Mouse (Mus musculus): ENCODE data around the gene Ghrh. TPM values are rescaled to one million over a fixed set of nuclear protein-coding genes. Genes with fewer than 3 reads are reported as not detected.

Ghrh gene
- total and polyA plus RNA-seq, 2 experiments from 2014 or later, result 1.0 TPM; not detected in 1

GRCm38 (mm10) chr2:157338663-157339062 lies 8.6 kb downstream of the Ghrh start:
- H3K27ac ChIP-seq, result peak overlapping the region; percentile 81; the same call in 1 of the 2 replicates
- no peak overlapping the region for H3K4me3 ChIP-seq (ENCODE audit: low read length)
- peaks cover 10% of the 10 kb centered on the region for H3K4me1 ChIP-seq (ENCODE audit: insufficient read depth, low read length)

GRCm38 (mm10) chr2:157332059-157332458 lies 15.2 kb downstream of the Ghrh start:
- no peak overlapping the region for H3K4me2 ChIP-seq (ENCODE audit: low read depth, low read length)
- no peak overlapping the region for H3K4me3 ChIP-seq (ENCODE audit: low read length)
- DNase-seq (ENCODE audit: low spot score), result no peak
- no peaks in the 10 kb centered on the region for H3K9me3 ChIP-seq (ENCODE audit: low read length)
- TF ChIP-seq CTCF (IDR thresholded peaks at IDR 0.05; ENCODE audit: low read depth), result no peak
- no peak for ATAC-seq
- H3K27ac ChIP-seq, result no peak overlapping the region
- peaks cover 8% of the 10 kb centered on the region for H3K4me1 ChIP-seq (ENCODE audit: insufficient read depth, low read length)
- 51% methylated on average over 5 of the region's 5 CpGs for WGBS
- no peak overlapping the region for H3K9ac ChIP-seq (replicated peaks; ENCODE audit: low read length)
- H3K27me3 ChIP-seq (ENCODE audit: insufficient read depth, low read length), result no peaks in the 10 kb centered on the region
- peaks cover 3% of the 10 kb centered on the region; the same call in 1 of the 2 replicates for H3K36me3 ChIP-seq (ENCODE audit: insufficient read depth, low read length)

More at GRCm38 (mm10) chr2:157338663-157339062, 8.6 kb downstream of the Ghrh start:
- peak; percentile 87 for TF ChIP-seq CTCF (IDR thresholded peaks at IDR 0.05; ENCODE audit: low read depth)
- no peaks in the 10 kb centered on the region for H3K27me3 ChIP-seq (ENCODE audit: insufficient read depth, low read length)
- WGBS, result 25% methylated on average over 5 of the region's 5 CpGs
- H3K9me3 ChIP-seq (ENCODE audit: low read length), result no peaks in the 10 kb centered on the region
- ATAC-seq (no peak), DNase-seq (ENCODE audit: low spot score) (peak; percentile 78)
- H3K9ac ChIP-seq (replicated peaks; ENCODE audit: low read length), result no peak overlapping the region
- H3K4me2 ChIP-seq (ENCODE audit: low read depth, low read length), result no peak overlapping the region
- H3K36me3 ChIP-seq (ENCODE audit: insufficient read depth, low read length), result no peaks in the 10 kb centered on the region

- Histone ChIP-seq H3K4me1 (ENCODE audit: insufficient read depth, low read length) (peaks cover 8% of the 10 kb centered on the region), H3K9ac (replicated peaks; ENCODE audit: low read length) (no peak overlapping the region), H3K36me3 (ENCODE audit: insufficient read depth, low read length) (peaks cover 27% of the 10 kb centered on the region), H3K4me2 (ENCODE audit: low read depth, low read length) (0 out of 2 replicates have a peak overlapping the region, but pooled peaks have one; percentile 16), H3K27ac (no peak overlapping the region), H3K27me3 (ENCODE audit: insufficient read depth, low read length) (no peaks in the 10 kb centered on the region), H3K4me3 (ENCODE audit: low read length) (no peak overlapping the region), H3K9me3 (ENCODE audit: low read length) (no peaks in the 10 kb centered on the region)
- ATAC-seq, result peak; percentile 44; the same call in 1 of the 2 replicates
- 14% methylated on average over 11 of the region's 11 CpGs for WGBS
- TF ChIP-seq CTCF (IDR thresholded peaks at IDR 0.05; ENCODE audit: low read depth), result no peak
- DNase-seq (ENCODE audit: low spot score), result no peak
Observed at GRCm38 (mm10) chr2:157328570-157328969, 18.7 kb downstream of the Ghrh start.

GRCm38 (mm10) chr2:157328106-157328505 lies 19.2 kb downstream of the Ghrh start:
- Histone ChIP-seq H3K9me3 (ENCODE audit: low read length) (no peaks in the 10 kb centered on the region), H3K4me2 (ENCODE audit: low read depth, low read length) (no peak overlapping the region), H3K36me3 (ENCODE audit: insufficient read depth, low read length) (peaks cover 31% of the 10 kb centered on the region), H3K27me3 (ENCODE audit: insufficient read depth, low read length) (no peaks in the 10 kb centered on the region), H3K27ac (no peak overlapping the region), H3K4me1 (ENCODE audit: insufficient read depth, low read length) (peaks cover 8% of the 10 kb centered on the region), H3K4me3 (ENCODE audit: low read length) (no peak overlapping the region), H3K9ac (replicated peaks; ENCODE audit: low read length) (no peak overlapping the region)
- 27% methylated on average over 5 of the region's 5 CpGs for WGBS
- ATAC-seq (peak; percentile 30), DNase-seq (ENCODE audit: low spot score) (no peak)
- no peak for TF ChIP-seq CTCF (IDR thresholded peaks at IDR 0.05; ENCODE audit: low read depth)

GRCm38 (mm10) chr2:157325238-157325637 lies 22.1 kb downstream of the Ghrh start:
- Histone ChIP-seq H3K9me3 (ENCODE audit: low read length) (no peaks in the 10 kb centered on the region), H3K4me3 (ENCODE audit: low read length) (no peak overlapping the region), H3K4me1 (ENCODE audit: insufficient read depth, low read length) (peaks cover 11% of the 10 kb centered on the region), H3K27ac (no peak overlapping the region), H3K27me3 (ENCODE audit: insufficient read depth, low read length) (no peaks in the 10 kb centered on the region), H3K9ac (replicated peaks; ENCODE audit: low read length) (no peak overlapping the region), H3K36me3 (ENCODE audit: insufficient read depth, low read length) (peaks cover 39% of the 10 kb centered on the region), H3K4me2 (ENCODE audit: low read depth, low read length) (no peak overlapping the region)
- 86% methylated on average over 2 of the region's 2 CpGs for WGBS
- ATAC-seq (no peak), DNase-seq (ENCODE audit: low spot score) (no peak)
- no peak for TF ChIP-seq CTCF (IDR thresholded peaks at IDR 0.05; ENCODE audit: low read depth)

- TF ChIP-seq CTCF (IDR thresholded peaks at IDR 0.05; ENCODE audit: low read depth), result no peak
- Histone ChIP-seq H3K27me3 (ENCODE audit: insufficient read depth, low read length) (no peaks in the 10 kb centered on the region), H3K27ac (peak overlapping the region; percentile 22; the same call in 1 of the 2 replicates), H3K9ac (replicated peaks; ENCODE audit: low read length) (no peak overlapping the region), H3K9me3 (ENCODE audit: low read length) (no peaks in the 10 kb centered on the region), H3K4me1 (ENCODE audit: insufficient read depth, low read length) (0 out of 2 replicates have a peak, but pooled peaks cover 3% of the 10 kb centered on the region), H3K4me3 (ENCODE audit: low read length) (no peak overlapping the region), H3K36me3 (ENCODE audit: insufficient read depth, low read length) (peaks cover 49% of the 10 kb centered on the region), H3K4me2 (ENCODE audit: low read depth, low read length) (no peak overlapping the region)
- 40% methylated on average over 5 of the region's 5 CpGs for WGBS
- ATAC-seq (peak; percentile 53), DNase-seq (ENCODE audit: low spot score) (peak; percentile 50)
Observed at GRCm38 (mm10) chr2:157322029-157322766, 25.1 kb downstream of the Ghrh start.

GRCm38 (mm10) chr2:157320886-157321285 lies 26.4 kb downstream of the Ghrh start:
- peaks cover 49% of the 10 kb centered on the region for H3K36me3 ChIP-seq (ENCODE audit: insufficient read depth, low read length)

More at GRCm38 (mm10) chr2:157320886-157321285, 26.4 kb downstream of the Ghrh start:
- H3K4me2 ChIP-seq (ENCODE audit: low read depth, low read length), result no peak overlapping the region
- no peaks in the 10 kb centered on the region for H3K9me3 ChIP-seq (ENCODE audit: low read length)
- H3K27me3 ChIP-seq (ENCODE audit: insufficient read depth, low read length), result no peaks in the 10 kb centered on the region
- DNase-seq (ENCODE audit: low spot score) (no peak), ATAC-seq (no peak)
- no peak overlapping the region for H3K9ac ChIP-seq (replicated peaks; ENCODE audit: low read length)
- H3K4me3 ChIP-seq (ENCODE audit: low read length), result no peak overlapping the region
- H3K4me1 ChIP-seq (ENCODE audit: insufficient read depth, low read length), result 0 out of 2 replicates have a peak, but pooled peaks cover 3% of the 10 kb centered on the region
- TF ChIP-seq CTCF (IDR thresholded peaks at IDR 0.05; ENCODE audit: low read depth), result no peak
- 35% methylated on average over 5 of the region's 5 CpGs for WGBS
- 0 out of 2 replicates have a peak overlapping the region, but pooled peaks have one; percentile 8 for H3K27ac ChIP-seq
